Mouse (Mus musculus): ENCODE measurements around the gene Cd22. TPM values are rescaled to one million over a fixed set of nuclear protein-coding genes. Genes with fewer than 3 reads are reported as not detected.
A peak's percentile ranks its signal among the peaks of the same experiment; 100 is the strongest.
"Not testable (repeated sequence)": the region's sequence is repeated elsewhere in the genome, so short reads cannot be mapped to it uniquely, and the experiment has no call there.

Gene Cd22
- polyA plus RNA-seq (2016; fragmentation: Nextera tagmentation; extraction: Ambion mirVana), result 0.59 TPM in 1 of 2 replicates, not detected in the other

- WGBS, result 72% methylated on average over 7 of the region's 7 CpGs
- Histone ChIP-seq H3K9me3 (replicated peaks) (no peaks in the 10 kb centered on the region), H3K36me3 (no peaks in the 10 kb centered on the region), H3K27ac (no peak within 1 kb of the TSS), H3K4me1 (no peaks in the 10 kb centered on the region), H3K27me3 (ENCODE audit: low read depth, poor library complexity, severe bottlenecking) (no peaks in the 10 kb centered on the region), H3K4me3 (no peak within 1 kb of the TSS)
- no peak for DNase-seq (ENCODE audit: low spot score)
Measured at GRCm38 (mm10) chr7:30880176-30880575, at the start of gene Cd22. TSS of gene Cd22 (minus strand) at chr7:30880342.

GRCm38 (mm10) chr7:30924581-30924980 lies 44.4 kb upstream of the Cd22 start, which contains the start of gene Hamp2:
TSS of gene Hamp2 (minus strand) at chr7:30924681.
- not testable (repeated sequence) for H3K27ac ChIP-seq
- WGBS, result 80% methylated on average over 2 of the region's 2 CpGs

GRCm38 (mm10) chr7:30924071-30924470 lies 43.9 kb upstream of the Cd22 start:
- DNase-seq (ENCODE audit: low spot score), result no peak
- 65% methylated on average over 3 of the region's 3 CpGs for WGBS
- Histone ChIP-seq H3K4me3 (no peak overlapping the region), H3K27me3 (ENCODE audit: low read depth, poor library complexity, severe bottlenecking) (no peaks in the 10 kb centered on the region), H3K4me1 (no peaks in the 10 kb centered on the region), H3K27ac (no peak overlapping the region), H3K9me3 (replicated peaks) (no peaks in the 10 kb centered on the region), H3K36me3 (no peaks in the 10 kb centered on the region)

More at GRCm38 (mm10) chr7:30924581-30924980, 44.4 kb upstream of the Cd22 start, which contains the start of gene Hamp2:
- not testable (repeated sequence) for H3K9me3 ChIP-seq (replicated peaks); H3K4me3 ChIP-seq; H3K4me1 ChIP-seq; H3K27me3 ChIP-seq (ENCODE audit: low read depth, poor library complexity, severe bottlenecking); H3K36me3 ChIP-seq; DNase-seq (ENCODE audit: low spot score)

GRCm38 (mm10) chr7:30922490-30922889 lies 42.3 kb upstream of the Cd22 start:
- not testable (repeated sequence) for H3K36me3 ChIP-seq; H3K9me3 ChIP-seq (replicated peaks); DNase-seq (ENCODE audit: low spot score); H3K4me3 ChIP-seq; H3K27me3 ChIP-seq (ENCODE audit: low read depth, poor library complexity, severe bottlenecking); H3K27ac ChIP-seq; H3K4me1 ChIP-seq
- 65% methylated on average over 3 of the region's 3 CpGs for WGBS

GRCm38 (mm10) chr7:30920217-30920616 lies 40.1 kb upstream of the Cd22 start:
- Histone ChIP-seq H3K36me3 (no peaks in the 10 kb centered on the region), H3K27me3 (ENCODE audit: low read depth, poor library complexity, severe bottlenecking) (no peaks in the 10 kb centered on the region), H3K4me3 (no peak overlapping the region), H3K9me3 (replicated peaks) (no peaks in the 10 kb centered on the region), H3K4me1 (peaks cover 6% of the 10 kb centered on the region; the same call in 1 of the 2 replicates), H3K27ac (no peak overlapping the region)
- DNase-seq (ENCODE audit: low spot score), result no peak
- 71% methylated on average over 3 of the region's 3 CpGs for WGBS

GRCm38 (mm10) chr7:30917219-30917618 lies 37.1 kb upstream of the Cd22 start:
- H3K4me1 ChIP-seq, result peaks cover 9% of the 10 kb centered on the region
- DNase-seq (ENCODE audit: low spot score), result no peak
- no peaks in the 10 kb centered on the region for H3K27me3 ChIP-seq (ENCODE audit: low read depth, poor library complexity, severe bottlenecking)
- H3K27ac ChIP-seq, result no peak overlapping the region
- H3K36me3 ChIP-seq, result no peaks in the 10 kb centered on the region
- 73% methylated on average over 4 of the region's 4 CpGs for WGBS
- no peak overlapping the region for H3K4me3 ChIP-seq
- H3K9me3 ChIP-seq (replicated peaks), result no peaks in the 10 kb centered on the region

- Histone ChIP-seq H3K36me3 (no peaks in the 10 kb centered on the region), H3K4me3 (no peak overlapping the region), H3K27me3 (ENCODE audit: low read depth, poor library complexity, severe bottlenecking) (no peaks in the 10 kb centered on the region), H3K4me1 (peaks cover 9% of the 10 kb centered on the region), H3K27ac (no peak overlapping the region), H3K9me3 (replicated peaks) (no peaks in the 10 kb centered on the region)
- DNase-seq (ENCODE audit: low spot score), result no peak
- WGBS, result 45% methylated on average over 6 of the region's 6 CpGs
Measured at GRCm38 (mm10) chr7:30916713-30917112, 36.6 kb upstream of the Cd22 start.

- H3K36me3 ChIP-seq, result no peaks in the 10 kb centered on the region
- no peaks in the 10 kb centered on the region for H3K9me3 ChIP-seq (replicated peaks)
- H3K27me3 ChIP-seq (ENCODE audit: low read depth, poor library complexity, severe bottlenecking), result no peaks in the 10 kb centered on the region
- peaks cover 9% of the 10 kb centered on the region for H3K4me1 ChIP-seq
- no peak for DNase-seq (ENCODE audit: low spot score)
- no peak within 1 kb of the TSS for H3K4me3 ChIP-seq
- no peak within 1 kb of the TSS for H3K27ac ChIP-seq
- WGBS, result 81% methylated on average over 8 of the region's 8 CpGs
Measured at GRCm38 (mm10) chr7:30914732-30915131, 34.6 kb upstream of the Cd22 start, which contains the start of gene Mag. TSS of gene Mag (minus strand) at chr7:30914873.

- H3K9me3 ChIP-seq (replicated peaks), result no peaks in the 10 kb centered on the region
- H3K4me1 ChIP-seq, result peaks cover 17% of the 10 kb centered on the region
- H3K4me3 ChIP-seq, result no peak overlapping the region
- H3K27ac ChIP-seq, result no peak overlapping the region
- WGBS, result 84% methylated on average over 6 of the region's 6 CpGs
- H3K27me3 ChIP-seq (ENCODE audit: low read depth, poor library complexity, severe bottlenecking), result 0 out of 2 replicates have a peak, but pooled peaks cover 5% of the 10 kb centered on the region
- no peaks in the 10 kb centered on the region for H3K36me3 ChIP-seq
- no peak for DNase-seq (ENCODE audit: low spot score)
Measured at GRCm38 (mm10) chr7:30909773-30910172, 29.6 kb upstream of the Cd22 start.

- Histone ChIP-seq H3K4me3 (peak overlapping the region; percentile 48), H3K9me3 (replicated peaks) (no peaks in the 10 kb centered on the region), H3K36me3 (no peaks in the 10 kb centered on the region), H3K27me3 (ENCODE audit: low read depth, poor library complexity, severe bottlenecking) (0 out of 2 replicates have a peak, but pooled peaks cover 5% of the 10 kb centered on the region), H3K27ac (no peak overlapping the region), H3K4me1 (peaks cover 17% of the 10 kb centered on the region)
- DNase-seq (ENCODE audit: low spot score), result no peak
- 28% methylated on average over 17 of the region's 17 CpGs for WGBS
Measured at GRCm38 (mm10) chr7:30908992-30909431, 28.9 kb upstream of the Cd22 start.

- 2% methylated on average over 25 of the region's 26 CpGs for WGBS
- 0 out of 2 replicates have a peak, but pooled peaks cover 5% of the 10 kb centered on the region for H3K27me3 ChIP-seq (ENCODE audit: low read depth, poor library complexity, severe bottlenecking)
- no peaks in the 10 kb centered on the region for H3K36me3 ChIP-seq
- H3K4me3 ChIP-seq, result peak overlapping the region; percentile 48
- peak; percentile 71 for DNase-seq (ENCODE audit: low spot score)
- H3K4me1 ChIP-seq, result peaks cover 17% of the 10 kb centered on the region
- no peak overlapping the region for H3K27ac ChIP-seq
- H3K9me3 ChIP-seq (replicated peaks), result no peaks in the 10 kb centered on the region
Measured at GRCm38 (mm10) chr7:30908277-30908991, 28.3 kb upstream of the Cd22 start.

- Histone ChIP-seq H3K36me3 (no peaks in the 10 kb centered on the region), H3K4me1 (peaks cover 17% of the 10 kb centered on the region), H3K27me3 (ENCODE audit: low read depth, poor library complexity, severe bottlenecking) (0 out of 2 replicates have a peak, but pooled peaks cover 5% of the 10 kb centered on the region), H3K27ac (no peak overlapping the region), H3K4me3 (no peak overlapping the region), H3K9me3 (replicated peaks) (no peaks in the 10 kb centered on the region)
- DNase-seq (ENCODE audit: low spot score), result no peak
- WGBS, result 57% methylated on average over 4 of the region's 4 CpGs
Measured at GRCm38 (mm10) chr7:30904042-30904441, 23.9 kb upstream of the Cd22 start.

GRCm38 (mm10) chr7:30895217-30895616 lies 15.1 kb upstream of the Cd22 start:
- no peak overlapping the region for H3K27ac ChIP-seq
- WGBS, result 93% methylated on average over 3 of the region's 3 CpGs
- peaks cover 14% of the 10 kb centered on the region for H3K4me1 ChIP-seq
- H3K9me3 ChIP-seq (replicated peaks), result no peaks in the 10 kb centered on the region
- DNase-seq (ENCODE audit: low spot score), result no peak
- H3K36me3 ChIP-seq, result no peaks in the 10 kb centered on the region
- H3K4me3 ChIP-seq, result no peak overlapping the region
- no peaks in the 10 kb centered on the region for H3K27me3 ChIP-seq (ENCODE audit: low read depth, poor library complexity, severe bottlenecking)
